Mouse (Mus musculus) small intestine, adult 2 months (tissue): ENCODE data around the gene Dvl2.

Experiments used
- CTCF ChIP-seq: fragments of 200-500 bp; IDR thresholded peaks from 2 replicates; pipeline ENCODE4 v1.5.1; 2012; ENCODE audit warnings: low read depth, mild to moderate bottlenecking, control low read depth, inconsistent platforms, low read length, moderate library complexity, mixed read lengths; ENCODE audit not compliant: insufficient replicate concordance, insufficient read length; ENCODE audit errors: extremely low read depth
- POLR2A ChIP-seq: fragments of 200-500 bp; IDR thresholded peaks from 2 replicates; pipeline ENCODE4 v1.6.1; 2012; ENCODE audit warnings: low read depth, mild to moderate bottlenecking, control low read depth, inconsistent platforms, low read length, moderate library complexity

- TF ChIP-seq CTCF (no peak), POLR2A (no peak)
These were observed 39.8 kb downstream of the Dvl2 start for GRCm38 (mm10) chr11:70040184-70040583.
